ENCODE assay signal across 8 mouse cellular contexts in the genomic region with DNA sequence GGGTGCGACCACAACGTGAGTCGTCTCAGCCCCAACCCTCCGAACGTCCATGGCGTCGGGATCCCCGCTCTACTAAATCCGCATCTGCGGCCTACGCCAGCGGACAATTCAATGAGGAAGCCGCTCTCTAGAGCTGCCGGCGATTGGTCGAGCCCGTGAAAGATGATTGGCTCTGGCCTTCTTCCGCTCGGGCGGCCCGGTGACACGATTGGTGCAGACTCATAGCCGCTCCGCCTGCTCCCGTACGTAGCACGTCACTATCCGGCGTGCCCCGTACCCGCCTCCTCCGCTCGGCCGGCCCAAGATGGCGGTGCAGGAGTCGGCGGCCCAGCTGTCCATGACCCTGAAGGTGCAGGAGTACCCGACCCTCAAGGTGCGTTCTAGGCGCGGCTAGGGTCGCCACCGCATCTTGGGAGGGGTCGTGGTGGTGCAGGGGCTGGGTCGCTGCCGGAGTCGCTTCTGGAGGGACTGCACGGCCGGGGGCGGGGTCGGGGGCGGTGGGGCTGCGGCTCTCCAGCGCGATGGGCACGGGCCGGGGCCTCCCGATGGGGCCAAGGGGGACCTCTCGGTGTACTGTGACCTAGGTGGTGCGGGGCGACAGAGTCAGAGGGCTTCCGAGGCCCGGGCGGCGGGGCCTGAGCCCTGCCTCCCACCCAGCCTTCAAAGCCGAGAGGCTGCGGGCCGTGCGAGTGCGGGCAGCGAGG. TPM values are rescaled to one million over a fixed set of nuclear protein-coding genes. Genes with fewer than 3 reads are reported as not detected.
A peak's percentile ranks its signal among the peaks of the same experiment; 100 is the strongest.
DNase-seq lines count a peak whose midpoint lies in the region; ATAC-seq and TF ChIP-seq lines count a peak whose summit lies in the region.

A gene (plus strand): TSS at position 237 of the 704 bp plus-strand sequence.

- H3K4me2 ChIP-seq in heart, embryonic 15.5 days: peak within 1 kb of the TSS; percentile 76
- H3K4me2 ChIP-seq in liver, embryonic 14.5 days (ENCODE audit: low read depth): peak within 1 kb of the TSS; percentile 92
- H3K4me2 ChIP-seq in neural tube, embryonic 11.5 days (ENCODE audit: low read depth): peak within 1 kb of the TSS; percentile 65
- peak within 1 kb of the TSS; percentile 71 for H3K4me2 ChIP-seq in stomach, postnatal 0 days (replicated peaks; ENCODE audit: low read depth)

- H3K27ac ChIP-seq in forebrain, embryonic 10.5 days: peak within 1 kb of the TSS; percentile 94
- H3K27ac ChIP-seq in heart, embryonic 15.5 days: peak within 1 kb of the TSS; percentile 93
- H3K27ac ChIP-seq in liver, embryonic 14.5 days: peak within 1 kb of the TSS; percentile 62
- H3K27ac ChIP-seq in neural tube, embryonic 11.5 days (ENCODE audit: low read depth, low read length): peak within 1 kb of the TSS; percentile 75
- H3K27ac ChIP-seq in stomach, postnatal 0 days (replicated peaks): peak within 1 kb of the TSS; percentile 92

- H3K9me3 ChIP-seq in forebrain, embryonic 10.5 days: peaks cover 10% of the 10 kb centered on the region
- H3K9me3 ChIP-seq in heart, embryonic 15.5 days (replicated peaks): no peaks in the 10 kb centered on the region
- H3K9me3 ChIP-seq in liver, embryonic 14.5 days (ENCODE audit: control insufficient read depth, low read length): no peaks in the 10 kb centered on the region
- H3K9me3 ChIP-seq in neural tube, embryonic 11.5 days (ENCODE audit: control insufficient read depth, low read length): no peaks in the 10 kb centered on the region
- no peaks in the 10 kb centered on the region for H3K9me3 ChIP-seq in stomach, postnatal 0 days (ENCODE audit: control insufficient read depth, low read length)

- TF ChIP-seq CTCF in liver, embryonic 14.5 days (IDR thresholded peaks at IDR 0.05; ENCODE audit: low read depth): no peak
- TF ChIP-seq CTCF in stomach, postnatal 0 days (IDR thresholded peaks at IDR 0.05; ENCODE audit: low read depth): no peak; the same call in 1 of the 2 replicates

- TF ChIP-seq EP300 in liver, embryonic 14.5 days (IDR thresholded peaks at IDR 0.05; ENCODE audit: low read depth): no peak
- TF ChIP-seq EP300 in stomach, postnatal 0 days (optimal IDR thresholded peaks at IDR 0.05): peak; percentile 67

- peak; percentile 93 for DNase-seq in CD8-positive naive resting alpha-beta T cell, adult 2 months (ENCODE audit: low read depth in 2 of 2, low spot score in 2 of 2)
- DNase-seq in c-Kit-positive CD71-negative TER-119-negative erythroid progenitor cells, embryonic 14.5 days (ENCODE audit: low read depth): peak; percentile 85
- peak; percentile 98 for DNase-seq in forebrain, embryonic 10.5 days (ENCODE audit: extremely low spot score, low spot score)
- DNase-seq in kidney, postnatal 25 days: peak; percentile 96 to 99
- peak; percentile 93 for DNase-seq in liver, embryonic 14.5 days (ENCODE audit: low read depth in 3 of 3, low spot score in 3 of 3)
- peak; percentile 97 for DNase-seq in neural tube, embryonic 11.5 days (ENCODE audit: low spot score)
- DNase-seq in stomach, postnatal 0 days (ENCODE audit: low spot score): peak; percentile 96

- H3K27me3 ChIP-seq in forebrain, embryonic 10.5 days (ENCODE audit: poor library complexity, severe bottlenecking): no peaks in the 10 kb centered on the region
- no peaks in the 10 kb centered on the region for H3K27me3 ChIP-seq in heart, embryonic 15.5 days
- no peaks in the 10 kb centered on the region for H3K27me3 ChIP-seq in liver, embryonic 14.5 days (ENCODE audit: control insufficient read depth, insufficient read depth, low read length)
- H3K27me3 ChIP-seq in neural tube, embryonic 11.5 days (ENCODE audit: control insufficient read depth, insufficient read depth, low read length): no peaks in the 10 kb centered on the region
- H3K27me3 ChIP-seq in stomach, postnatal 0 days (ENCODE audit: control insufficient read depth, insufficient read depth, low read length): no peaks in the 10 kb centered on the region

- peaks cover 18% of the 10 kb centered on the region for H3K4me1 ChIP-seq in forebrain, embryonic 10.5 days
- H3K4me1 ChIP-seq in heart, embryonic 15.5 days (replicated peaks): peaks cover 28% of the 10 kb centered on the region
- H3K4me1 ChIP-seq in liver, embryonic 14.5 days (replicated peaks; ENCODE audit: control insufficient read depth in 2 of 2, insufficient read depth in 2 of 2, low read length in 1 of 2): peaks cover 10 to 16% of the 10 kb centered on the region in 2 experiments
- H3K4me1 ChIP-seq in neural tube, embryonic 11.5 days (ENCODE audit: control insufficient read depth, insufficient read depth, low read length): peaks cover 5% of the 10 kb centered on the region; the same call in 1 of the 2 replicates
- 0 out of 2 replicates have a peak, but pooled peaks cover 6% of the 10 kb centered on the region for H3K4me1 ChIP-seq in stomach, postnatal 0 days (replicated peaks; ENCODE audit: control insufficient read depth, insufficient read depth)

- ATAC-seq in heart, embryonic 15.5 days (replicated peaks; ENCODE audit: insufficient number of reproducible peaks, insufficient read depth, low FRiP score, low read depth): peak; percentile 100
- peak; percentile 100 for ATAC-seq in liver, embryonic 14.5 days (ENCODE audit: insufficient read depth)
- ATAC-seq in neural tube, embryonic 11.5 days (ENCODE audit: insufficient read depth, low FRiP score, low TSS enrichment): peak; percentile 100
- peak; percentile 100 for ATAC-seq in stomach, postnatal 0 days (ENCODE audit: low FRiP score, low TSS enrichment)

- WGBS in forebrain, embryonic 10.5 days: under 1% methylated on average over 71 of the region's 71 CpGs
- WGBS in heart, embryonic 15.5 days: under 1% methylated on average over 69 of the region's 71 CpGs
- WGBS in liver, embryonic 14.5 days (ENCODE audit: insufficient replicate concordance): under 1% methylated on average over 71 of the region's 71 CpGs
- under 1% methylated on average over 69 of the region's 71 CpGs for WGBS in neural tube, embryonic 11.5 days
- under 1% methylated on average over 63 of the region's 71 CpGs for WGBS in stomach, postnatal 0 days

- peak within 1 kb of the TSS; percentile 98 for H3K9ac ChIP-seq in heart, embryonic 15.5 days
- H3K9ac ChIP-seq in liver, embryonic 14.5 days (replicated peaks): peak within 1 kb of the TSS; percentile 90
- H3K9ac ChIP-seq in neural tube, embryonic 11.5 days (ENCODE audit: low read length): peak within 1 kb of the TSS; percentile 92
- H3K9ac ChIP-seq in stomach, postnatal 0 days (ENCODE audit: low read length): peak within 1 kb of the TSS; percentile 98

- peak within 1 kb of the TSS; percentile 66 for H3K4me3 ChIP-seq in forebrain, embryonic 10.5 days
- peak within 1 kb of the TSS; percentile 100 for H3K4me3 ChIP-seq in heart, embryonic 15.5 days
- peak within 1 kb of the TSS; percentile 83 to 90 for H3K4me3 ChIP-seq in liver, embryonic 14.5 days (ENCODE audit: insufficient read depth in 1 of 2, low read depth in 2 of 2, low read length in 2 of 2)
- peak within 1 kb of the TSS; percentile 99 for H3K4me3 ChIP-seq in neural tube, embryonic 11.5 days (ENCODE audit: low read depth, low read length)
- peak within 1 kb of the TSS; percentile 98 for H3K4me3 ChIP-seq in stomach, postnatal 0 days (ENCODE audit: low read depth, low read length)

- H3K36me3 ChIP-seq in forebrain, embryonic 10.5 days (replicated peaks): peaks cover 27% of the 10 kb centered on the region
- H3K36me3 ChIP-seq in heart, embryonic 15.5 days: no peaks in the 10 kb centered on the region
- peaks cover 2% of the 10 kb centered on the region; the same call in 1 of the 2 replicates for H3K36me3 ChIP-seq in liver, embryonic 14.5 days (replicated peaks; ENCODE audit: control insufficient read depth, insufficient read depth, low read depth)
- no peaks in the 10 kb centered on the region; the same call in 1 of the 2 replicates for H3K36me3 ChIP-seq in neural tube, embryonic 11.5 days (ENCODE audit: control insufficient read depth, insufficient read depth, low read length)
- H3K36me3 ChIP-seq in stomach, postnatal 0 days (ENCODE audit: control insufficient read depth, insufficient read depth, low read length): no peaks in the 10 kb centered on the region

RNA-seq across cellular contexts. Expression of the gene that starts here (rescaled TPM):
- polyA plus RNA-seq in forebrain, embryonic 10.5 days (2016; fragmentation: Nextera tagmentation; extraction: Ambion mirVana): 151 and 157 TPM in 2 replicates
- polyA plus RNA-seq in heart, embryonic 15.5 days (2015; fragmentation: Nextera tagmentation; extraction: Ambion mirVana): 120 and 123 TPM in 2 replicates
- 47.2 and 54.4 TPM in 2 replicates for polyA plus RNA-seq in liver, embryonic 14.5 days (2012; rRNA removed)
- 40.0 and 46.1 TPM in 2 replicates for polyA plus RNA-seq in liver, embryonic 14.5 days (2014; fragmentation: Nextera tagmentation; extraction: Ambion mirVana)
- polyA plus RNA-seq in neural tube, embryonic 11.5 days (2014; fragmentation: Nextera tagmentation; extraction: Ambion mirVana): 137 and 154 TPM in 2 replicates
- 83.4 and 83.6 TPM in 2 replicates for polyA plus RNA-seq in stomach, postnatal 0 days (2015; fragmentation: Nextera tagmentation; extraction: Ambion mirVana)

Comparison
In these comparisons a context has a peak if more than half of its experiments do, and no peak if none do; other contexts are left out.
1. Peak in every context shown above with its lines: DNase-seq, ATAC-seq, H3K4me3 ChIP-seq and H3K27ac ChIP-seq.